Mouse (Mus musculus): ENCODE measurements at regions not wholly inside any gene's neighbourhood (a gene's known extent, or its start where the extent isn't known, plus 50 kb on each side); places are given as distances from the start of the nearest gene placed in this dataset.

- Histone ChIP-seq H3K4me2 (replicated peaks) (no peak overlapping the region), H3K9ac (no peak overlapping the region), H3K27me3 (ENCODE audit: control insufficient read depth, insufficient read depth, low read length) (no peaks in the 10 kb centered on the region), H3K36me3 (replicated peaks; ENCODE audit: control insufficient read depth, insufficient read depth) (no peaks in the 10 kb centered on the region), H3K9me3 (ENCODE audit: control insufficient read depth, low read length) (no peaks in the 10 kb centered on the region), H3K4me1 (replicated peaks; ENCODE audit: control insufficient read depth, insufficient read depth, low read length) (0 out of 2 replicates have a peak, but pooled peaks cover 5% of the 10 kb centered on the region), H3K4me3 (replicated peaks; ENCODE audit: low read length) (no peak overlapping the region), H3K27ac (no peak overlapping the region)
- WGBS: 88% methylated on average over 4 of the region's 4 CpGs
- ATAC-seq (ENCODE audit: low FRiP score) (no peak), DNase-seq (ENCODE audit: low spot score) (no peak)
These were observed 208.1 kb downstream of the Parm1 start for GRCm38 (mm10) chr5:91725380-91726117.

- no peaks in the 10 kb centered on the region for H3K27me3 ChIP-seq (ENCODE audit: control insufficient read depth, insufficient read depth, low read length)
- H3K4me2 ChIP-seq (replicated peaks): no peak overlapping the region
- no peak overlapping the region for H3K4me3 ChIP-seq (replicated peaks; ENCODE audit: low read length)
- H3K9ac ChIP-seq: no peak overlapping the region
- WGBS: 93% methylated on average over 1 of the region's 1 CpGs
- H3K4me1 ChIP-seq (replicated peaks; ENCODE audit: control insufficient read depth, insufficient read depth, low read length): 0 out of 2 replicates have a peak, but pooled peaks cover 5% of the 10 kb centered on the region
- no peak overlapping the region for H3K27ac ChIP-seq
- H3K36me3 ChIP-seq (replicated peaks; ENCODE audit: control insufficient read depth, insufficient read depth): no peaks in the 10 kb centered on the region
- DNase-seq (ENCODE audit: low spot score) (no peak), ATAC-seq (ENCODE audit: low FRiP score) (no peak)
- H3K9me3 ChIP-seq (ENCODE audit: control insufficient read depth, low read length): no peaks in the 10 kb centered on the region
These were observed 207.5 kb downstream of the Parm1 start for GRCm38 (mm10) chr5:91724881-91725280.

GRCm38 (mm10) chr5:91723416-91723815 is 206.0 kb downstream of the Parm1 start:
- 55% methylated on average over 1 of the region's 1 CpGs for WGBS
- no peaks in the 10 kb centered on the region for H3K9me3 ChIP-seq (ENCODE audit: control insufficient read depth, low read length)
- DNase-seq (ENCODE audit: low spot score): no peak
- no peak overlapping the region for H3K4me3 ChIP-seq (replicated peaks; ENCODE audit: low read length)
- H3K4me2 ChIP-seq (replicated peaks): no peak overlapping the region
- no peak overlapping the region for H3K27ac ChIP-seq
- H3K4me1 ChIP-seq (replicated peaks; ENCODE audit: control insufficient read depth, insufficient read depth, low read length): 0 out of 2 replicates have a peak, but pooled peaks cover 5% of the 10 kb centered on the region
- no peak overlapping the region for H3K9ac ChIP-seq
- no peaks in the 10 kb centered on the region for H3K27me3 ChIP-seq (ENCODE audit: control insufficient read depth, insufficient read depth, low read length)
- ATAC-seq (ENCODE audit: low FRiP score): no peak
- no peaks in the 10 kb centered on the region for H3K36me3 ChIP-seq (replicated peaks; ENCODE audit: control insufficient read depth, insufficient read depth)

- H3K36me3 ChIP-seq (replicated peaks; ENCODE audit: control insufficient read depth, insufficient read depth): no peaks in the 10 kb centered on the region
- DNase-seq (ENCODE audit: low spot score) (peak; percentile 36), ATAC-seq (ENCODE audit: low FRiP score) (peak; percentile 77; the same call in 1 of the 2 replicates)
- H3K27ac ChIP-seq: no peak overlapping the region
- WGBS: 8% methylated on average over 5 of the region's 5 CpGs
- H3K4me2 ChIP-seq (replicated peaks): no peak overlapping the region
- H3K4me1 ChIP-seq (replicated peaks; ENCODE audit: control insufficient read depth, insufficient read depth, low read length): 0 out of 2 replicates have a peak, but pooled peaks cover 5% of the 10 kb centered on the region
- H3K27me3 ChIP-seq (ENCODE audit: control insufficient read depth, insufficient read depth, low read length): no peaks in the 10 kb centered on the region
- no peak overlapping the region for H3K4me3 ChIP-seq (replicated peaks; ENCODE audit: low read length)
- no peaks in the 10 kb centered on the region for H3K9me3 ChIP-seq (ENCODE audit: control insufficient read depth, low read length)
- no peak overlapping the region for H3K9ac ChIP-seq
These were observed 205.6 kb downstream of the Parm1 start for GRCm38 (mm10) chr5:91722982-91723381.

GRCm38 (mm10) chr5:91722403-91722802 is 205.0 kb downstream of the Parm1 start:
- no peak overlapping the region for H3K4me2 ChIP-seq (replicated peaks)
- 0 out of 2 replicates have a peak, but pooled peaks cover 5% of the 10 kb centered on the region for H3K4me1 ChIP-seq (replicated peaks; ENCODE audit: control insufficient read depth, insufficient read depth, low read length)
- H3K27ac ChIP-seq: 0 out of 2 replicates have a peak overlapping the region, but pooled peaks have one; percentile 11
- no peaks in the 10 kb centered on the region for H3K36me3 ChIP-seq (replicated peaks; ENCODE audit: control insufficient read depth, insufficient read depth)
- no peaks in the 10 kb centered on the region for H3K9me3 ChIP-seq (ENCODE audit: control insufficient read depth, low read length)
- DNase-seq (ENCODE audit: low spot score): no peak
- no peak overlapping the region for H3K4me3 ChIP-seq (replicated peaks; ENCODE audit: low read length)
- no peak overlapping the region for H3K9ac ChIP-seq
- H3K27me3 ChIP-seq (ENCODE audit: control insufficient read depth, insufficient read depth, low read length): no peaks in the 10 kb centered on the region
- WGBS: 50% methylated on average over 5 of the region's 5 CpGs
- ATAC-seq (ENCODE audit: low FRiP score): peak; percentile 40; the same call in 1 of the 2 replicates

- no peak overlapping the region for H3K4me3 ChIP-seq (replicated peaks; ENCODE audit: low read length)
- WGBS: 86% methylated on average over 9 of the region's 9 CpGs
- no peak overlapping the region for H3K4me2 ChIP-seq (replicated peaks)
- DNase-seq (ENCODE audit: low spot score) (no peak), ATAC-seq (ENCODE audit: low FRiP score) (no peak)
- H3K4me1 ChIP-seq (replicated peaks; ENCODE audit: control insufficient read depth, insufficient read depth, low read length): 0 out of 2 replicates have a peak, but pooled peaks cover 5% of the 10 kb centered on the region
- H3K27me3 ChIP-seq (ENCODE audit: control insufficient read depth, insufficient read depth, low read length): no peaks in the 10 kb centered on the region
- no peaks in the 10 kb centered on the region for H3K9me3 ChIP-seq (ENCODE audit: control insufficient read depth, low read length)
- no peak overlapping the region for H3K27ac ChIP-seq
- H3K9ac ChIP-seq: no peak overlapping the region
- no peaks in the 10 kb centered on the region for H3K36me3 ChIP-seq (replicated peaks; ENCODE audit: control insufficient read depth, insufficient read depth)
These were observed 204.0 kb downstream of the Parm1 start for GRCm38 (mm10) chr5:91721231-91722096.

- WGBS: 36% methylated on average over 8 of the region's 8 CpGs
- no peak overlapping the region for H3K27ac ChIP-seq
- ATAC-seq (ENCODE audit: low FRiP score): no peak
These were observed 195.6 kb downstream of the Parm1 start for GRCm38 (mm10) chr5:91713020-91713419.

GRCm38 (mm10) chr5:91709494-91710286 is 192.3 kb downstream of the Parm1 start:
- no peak for ATAC-seq (ENCODE audit: low FRiP score)
- H3K27ac ChIP-seq: no peak overlapping the region
- WGBS: 97% methylated on average over 1 of the region's 1 CpGs

More at GRCm38 (mm10) chr5:91713020-91713419, 195.6 kb downstream of the Parm1 start:
- Histone ChIP-seq H3K4me1 (replicated peaks; ENCODE audit: control insufficient read depth, insufficient read depth, low read length) (no peaks in the 10 kb centered on the region), H3K9ac (no peak overlapping the region), H3K9me3 (ENCODE audit: control insufficient read depth, low read length) (no peaks in the 10 kb centered on the region), H3K4me3 (replicated peaks; ENCODE audit: low read length) (no peak overlapping the region), H3K27me3 (ENCODE audit: control insufficient read depth, insufficient read depth, low read length) (no peaks in the 10 kb centered on the region), H3K4me2 (replicated peaks) (no peak overlapping the region), H3K36me3 (replicated peaks; ENCODE audit: control insufficient read depth, insufficient read depth) (no peaks in the 10 kb centered on the region)
- no peak for DNase-seq (ENCODE audit: low spot score)

More at GRCm38 (mm10) chr5:91709494-91710286, 192.3 kb downstream of the Parm1 start:
- no peaks in the 10 kb centered on the region for H3K9me3 ChIP-seq (ENCODE audit: control insufficient read depth, low read length)
- H3K9ac ChIP-seq: no peak overlapping the region
- H3K4me1 ChIP-seq (replicated peaks; ENCODE audit: control insufficient read depth, insufficient read depth, low read length): no peaks in the 10 kb centered on the region
- no peak overlapping the region for H3K4me2 ChIP-seq (replicated peaks)
- no peaks in the 10 kb centered on the region for H3K27me3 ChIP-seq (ENCODE audit: control insufficient read depth, insufficient read depth, low read length)
- no peak overlapping the region for H3K4me3 ChIP-seq (replicated peaks; ENCODE audit: low read length)
- H3K36me3 ChIP-seq (replicated peaks; ENCODE audit: control insufficient read depth, insufficient read depth): no peaks in the 10 kb centered on the region
- no peak for DNase-seq (ENCODE audit: low spot score)

Data from hindbrain, embryonic 14.5 days (tissue).